Mouse (Mus musculus) stomach, embryonic 14.5 days (tissue): Measurements from ENCODE around the gene Prkca. TPM values are rescaled to one million over a fixed set of nuclear protein-coding genes. Genes with fewer than 3 reads are reported as not detected.
"Not testable (repeated sequence)": the region's sequence is repeated elsewhere in the genome, so short reads cannot be mapped to it uniquely, and the experiment has no call there.

Experiments used
- ATAC-seq: fragments of 200-750 bp; cut with Nextera tagmentation; 2 replicates; pipeline ENCODE4 v1.8.0; 2017; ENCODE audit warnings: low read depth, moderate TSS enrichment; ENCODE audit not compliant: insufficient number of reproducible peaks, insufficient read depth, low FRiP score
- H3K27ac ChIP-seq: fragments of 300-500 bp; sonication (generic); 2 replicates; pipeline ENCODE4 v1.5.1; 2014; ENCODE audit warnings: mild to moderate bottlenecking, low read length, moderate library complexity, mixed read lengths
- H3K27me3 ChIP-seq: fragments of 300-500 bp; sonication (generic); 2 replicates; pipeline ENCODE4 v1.6.1; 2014; ENCODE audit warnings: low read length, control low read depth, mixed read lengths; ENCODE audit not compliant: control insufficient read depth, insufficient read depth
- H3K36me3 ChIP-seq: fragments of 300-500 bp; sonication (generic); 2 replicates; pipeline ENCODE4 v1.6.1; 2014; ENCODE audit warnings: mild to moderate bottlenecking, control low read depth, low read length, moderate library complexity, mixed read lengths; ENCODE audit not compliant: control insufficient read depth, insufficient read depth
- H3K4me1 ChIP-seq: fragments of 300-500 bp; sonication (generic); 2 replicates; pipeline ENCODE4 v1.6.1; 2014; ENCODE audit warnings: low read length, control low read depth, mixed read lengths; ENCODE audit not compliant: control insufficient read depth, insufficient read depth
- H3K4me2 ChIP-seq: fragments of 300-500 bp; sonication (generic); replicated peaks from 2 replicates; pipeline ENCODE4 v1.6.1; 2014; ENCODE audit warnings: low read depth, low read length, control low read depth
- H3K4me3 ChIP-seq: fragments of 300-500 bp; sonication (generic); 2 replicates; pipeline ENCODE4 v1.5.1; 2014; ENCODE audit warnings: low read depth, low read length, control low read depth
- H3K9ac ChIP-seq: fragments of 300-500 bp; sonication (generic); replicated peaks from 2 replicates; pipeline ENCODE4 v1.6.1; 2014; ENCODE audit warnings: low read depth, mild to moderate bottlenecking, control low read depth, low read length, moderate library complexity, mixed read lengths
- H3K9me3 ChIP-seq: fragments of 300-500 bp; sonication (generic); 2 replicates; pipeline ENCODE4 v1.6.1; 2016; ENCODE audit warnings: low read depth, low read length, control low read depth; ENCODE audit not compliant: control insufficient read depth
- WGBS: fragments of 180-500 bp; shearing (Covaris S2); extraction: QIAGEN DNeasy Blood & Tissue Kit; methylation state at CpG from one replicate; pipeline ENCODE4 v1.1.7; 2014; 5-methylcytosine and 5-hydroxymethylcytosine counted together
- polyA plus RNA-seq: library from polyadenylated mRNA; unstranded; fragments of >200 nt; fragmentation: Nextera tagmentation; extraction: Ambion mirVana; gene quantifications from 2 replicates; pipeline ENCODE4 v1.2.1, GENCODE M21; 2014

Gene Prkca
- polyA plus RNA-seq, 1 experiment from 2014 or later = 8.6 TPM

GRCm38 (mm10) chr11:108093248-108093647, 250.5 kb downstream of the Prkca start:
- H3K9ac ChIP-seq = no peak overlapping the region
- no peak overlapping the region for H3K27ac ChIP-seq
- no peaks in the 10 kb centered on the region for H3K27me3 ChIP-seq
- H3K4me3 ChIP-seq = no peak overlapping the region
- H3K9me3 ChIP-seq = no peaks in the 10 kb centered on the region
- H3K4me1 ChIP-seq = no peaks in the 10 kb centered on the region
- 92% methylated on average over 4 of the region's 4 CpGs for WGBS
- H3K36me3 ChIP-seq = no peaks in the 10 kb centered on the region
- no peak for ATAC-seq
- no peak overlapping the region for H3K4me2 ChIP-seq

DNA sequence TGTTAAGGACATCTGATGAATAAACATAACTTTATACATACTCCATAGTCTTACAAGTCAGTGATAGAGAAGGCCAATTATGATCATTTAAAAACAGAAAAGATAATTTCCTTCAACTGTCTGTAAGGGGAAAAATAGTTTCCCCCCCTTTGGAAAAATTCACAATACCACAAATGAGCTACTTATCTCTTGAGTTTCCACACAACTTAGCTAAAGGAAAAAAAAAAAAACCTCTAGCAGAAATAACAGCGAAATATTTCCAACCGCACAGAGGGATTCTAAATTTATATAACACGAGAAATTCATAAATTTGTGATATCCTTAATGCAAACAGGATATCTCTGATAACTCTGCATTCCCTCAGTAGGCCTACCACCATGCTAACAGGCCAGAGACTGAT, 252.5 kb downstream of the Prkca start:
- H3K4me2 ChIP-seq = no peak overlapping the region
- no peaks in the 10 kb centered on the region for H3K27me3 ChIP-seq
- no peak overlapping the region for H3K27ac ChIP-seq
- ATAC-seq = no peak
- no peak overlapping the region for H3K9ac ChIP-seq
- no peaks in the 10 kb centered on the region for H3K4me1 ChIP-seq
- H3K9me3 ChIP-seq = no peaks in the 10 kb centered on the region
- H3K4me3 ChIP-seq = no peak overlapping the region
- no peaks in the 10 kb centered on the region for H3K36me3 ChIP-seq
- WGBS = 79% methylated on average over 3 of the region's 3 CpGs

- Histone ChIP-seq H3K4me3 (no peak overlapping the region), H3K27me3 (no peaks in the 10 kb centered on the region), H3K4me1 (no peaks in the 10 kb centered on the region), H3K9me3 (no peaks in the 10 kb centered on the region), H3K27ac (no peak overlapping the region), H3K9ac (no peak overlapping the region), H3K4me2 (no peak overlapping the region), H3K36me3 (no peaks in the 10 kb centered on the region)
- 53% methylated on average over 8 of the region's 8 CpGs for WGBS
- ATAC-seq = no peak
Observed at GRCm38 (mm10) chr11:108090706-108091105, 253.0 kb downstream of the Prkca start.

DNA sequence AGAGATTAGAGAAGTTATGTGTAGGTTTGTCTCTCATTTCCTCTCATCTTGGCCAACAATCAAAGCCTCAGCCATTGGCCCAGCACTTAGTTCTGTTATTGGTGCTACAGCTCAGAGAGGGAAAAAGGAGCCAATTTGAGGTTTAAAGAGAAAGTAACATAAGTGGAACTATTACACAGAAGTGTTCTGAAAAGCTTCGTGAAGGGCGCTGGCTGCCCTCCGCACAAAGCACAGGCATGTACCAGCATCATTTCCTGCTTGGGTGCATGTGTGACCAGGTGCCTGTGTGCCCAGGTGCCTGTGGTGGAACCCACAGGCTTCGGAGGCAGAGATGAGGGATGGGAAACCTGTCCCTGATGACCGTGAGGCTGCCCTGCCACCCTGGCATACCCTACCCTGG, 255.7 kb downstream of the Prkca start:
- Histone ChIP-seq H3K9me3 (no peaks in the 10 kb centered on the region), H3K4me2 (no peak overlapping the region), H3K4me3 (no peak overlapping the region), H3K27ac (no peak overlapping the region), H3K9ac (no peak overlapping the region), H3K4me1 (no peaks in the 10 kb centered on the region), H3K27me3 (no peaks in the 10 kb centered on the region), H3K36me3 (no peaks in the 10 kb centered on the region)
- 91% methylated on average over 5 of the region's 5 CpGs for WGBS
- no peak for ATAC-seq

GRCm38 (mm10) chr11:108087105-108087700, 256.5 kb downstream of the Prkca start:
- ATAC-seq, H3K9ac ChIP-seq: not testable (repeated sequence)
- WGBS = 77% methylated on average over 1 of the region's 1 CpGs

GRCm38 (mm10) chr11:108082673-108083072, 261.1 kb downstream of the Prkca start:
- no peaks in the 10 kb centered on the region for H3K9me3 ChIP-seq
- H3K4me1 ChIP-seq = no peaks in the 10 kb centered on the region
- ATAC-seq = no peak
- H3K36me3 ChIP-seq = no peaks in the 10 kb centered on the region
- H3K4me3 ChIP-seq = no peak overlapping the region
- H3K27ac ChIP-seq = no peak overlapping the region
- no peak overlapping the region for H3K4me2 ChIP-seq
- H3K27me3 ChIP-seq = no peaks in the 10 kb centered on the region
- no peak overlapping the region for H3K9ac ChIP-seq

More at GRCm38 (mm10) chr11:108087105-108087700, 256.5 kb downstream of the Prkca start:
- H3K27ac ChIP-seq, H3K27me3 ChIP-seq, H3K4me3 ChIP-seq, H3K4me2 ChIP-seq, H3K36me3 ChIP-seq, H3K4me1 ChIP-seq, H3K9me3 ChIP-seq: not testable (repeated sequence)

DNA sequence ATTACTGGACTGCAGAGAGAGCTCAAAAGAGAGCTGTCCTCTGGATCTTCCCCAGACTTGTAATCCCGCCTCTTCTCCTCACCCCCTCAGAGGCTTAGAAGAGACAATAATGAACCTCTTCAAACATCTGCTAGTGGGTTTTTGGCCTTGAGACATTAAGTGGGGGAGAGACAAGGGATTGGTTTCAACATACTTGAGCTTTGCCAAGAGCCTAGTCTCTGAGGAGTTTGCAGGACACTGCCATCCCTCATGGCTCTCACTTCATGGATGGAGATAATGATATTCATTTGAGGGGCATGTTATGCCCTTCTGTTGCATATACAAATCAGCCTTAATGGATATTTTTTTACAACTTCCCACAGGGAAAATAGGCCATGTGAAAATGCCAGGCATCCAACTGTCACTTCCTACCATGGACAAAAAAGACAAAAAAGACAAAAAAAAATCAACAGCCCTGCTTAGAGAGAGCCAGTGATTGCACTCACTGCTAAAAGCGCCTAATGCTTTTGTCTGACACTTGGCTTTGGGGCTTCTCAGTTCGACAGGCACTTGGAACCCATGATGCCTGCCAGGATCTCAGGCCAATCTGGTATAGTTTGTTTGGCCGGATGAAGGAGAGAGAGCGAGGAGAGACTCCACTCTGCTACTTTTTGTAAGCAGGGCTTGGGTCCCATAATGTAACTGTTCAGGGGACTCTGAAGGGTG, 263.6 kb downstream of the Prkca start:
- no peaks in the 10 kb centered on the region for H3K36me3 ChIP-seq
- no peaks in the 10 kb centered on the region for H3K4me1 ChIP-seq
- no peak overlapping the region for H3K4me2 ChIP-seq
- H3K4me3 ChIP-seq = no peak overlapping the region
- H3K9me3 ChIP-seq = no peaks in the 10 kb centered on the region
- no peak for ATAC-seq
- no peak overlapping the region for H3K27ac ChIP-seq
- H3K9ac ChIP-seq = no peak overlapping the region
- no peaks in the 10 kb centered on the region for H3K27me3 ChIP-seq
- WGBS = 81% methylated on average over 5 of the region's 5 CpGs

GRCm38 (mm10) chr11:108079454-108079853, 264.3 kb downstream of the Prkca start:
- no peak for ATAC-seq
- 92% methylated on average over 5 of the region's 5 CpGs for WGBS
- Histone ChIP-seq H3K9me3 (no peaks in the 10 kb centered on the region), H3K4me3 (no peak overlapping the region), H3K9ac (no peak overlapping the region), H3K4me1 (no peaks in the 10 kb centered on the region), H3K36me3 (no peaks in the 10 kb centered on the region), H3K27ac (no peak overlapping the region), H3K27me3 (no peaks in the 10 kb centered on the region), H3K4me2 (no peak overlapping the region)

GRCm38 (mm10) chr11:108077514-108077913, 266.2 kb downstream of the Prkca start:
- H3K4me3 ChIP-seq = no peak overlapping the region
- 71% methylated on average over 3 of the region's 3 CpGs for WGBS
- H3K36me3 ChIP-seq = no peaks in the 10 kb centered on the region
- H3K9ac ChIP-seq = no peak overlapping the region
- no peaks in the 10 kb centered on the region for H3K4me1 ChIP-seq
- no peak overlapping the region for H3K4me2 ChIP-seq
- H3K9me3 ChIP-seq = no peaks in the 10 kb centered on the region
- no peak for ATAC-seq
- no peak overlapping the region for H3K27ac ChIP-seq
- H3K27me3 ChIP-seq = no peaks in the 10 kb centered on the region
